Mouse (Mus musculus) stomach, postnatal 0 days (tissue): Measurements from ENCODE around the gene Ip6k2.

ENCODE experiments used
- CTCF ChIP-seq: IDR thresholded peaks from 2 replicates; pipeline ENCODE4 v1.5.1; 2016; ENCODE audit warnings: antibody characterized with exemption, low read depth, mild to moderate bottlenecking, moderate library complexity
- EP300 ChIP-seq: optimal IDR thresholded peaks from 2 replicates; pipeline ENCODE3; 2016; ENCODE audit warnings: antibody characterized with exemption

GRCm38 (mm10) chr9:108808163-108808665 lies 24.6 kb downstream of the Ip6k2 start, which contains the start of gene Nckipsd:
- no peak for TF ChIP-seq EP300
- TF ChIP-seq CTCF = peak; percentile 85
